Mouse (Mus musculus): ENCODE measurements at regions not wholly inside any gene's neighbourhood (a gene's known extent, or its start where the extent isn't known, plus 50 kb on each side); places are given as distances from the start of the nearest gene placed in this dataset.

DNA sequence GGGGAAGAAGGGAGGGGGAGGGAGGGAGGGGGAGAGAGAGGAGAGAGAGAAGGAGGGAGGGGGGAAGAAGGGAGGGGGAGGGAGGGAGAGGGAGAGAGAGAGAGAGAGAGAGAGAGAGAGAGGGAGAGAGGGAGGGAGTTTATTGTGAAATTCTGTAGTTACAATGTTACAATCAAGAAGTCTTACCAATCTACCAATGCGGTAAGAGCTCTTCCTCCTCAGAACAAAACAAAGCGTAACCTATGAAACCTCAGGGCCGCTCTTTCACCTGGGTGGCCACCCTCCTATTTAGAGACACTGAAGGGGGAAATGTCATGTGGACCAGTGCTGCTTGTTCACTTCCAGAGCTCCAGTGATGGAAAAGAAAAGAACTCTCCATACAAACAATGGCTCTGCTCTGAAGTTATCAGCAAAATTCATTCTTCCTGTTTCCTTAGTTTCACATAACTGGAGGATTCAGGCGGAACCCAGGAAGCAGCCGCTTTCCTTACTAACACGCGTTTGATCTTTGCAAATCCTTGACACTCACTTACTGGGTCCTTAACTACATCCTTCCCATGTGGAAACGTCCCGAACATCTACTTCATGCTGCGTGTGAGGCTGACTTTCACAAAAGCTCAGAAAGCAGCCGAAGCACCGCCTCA is 65.7 kb upstream of the Pja2 start:
- dilution Hi-C loops (cut with MboI; ENCODE audit: extremely low pct_ligation_motif_present, extremely low pct_unique_long_range_greater_than_20kb, low sequenced_read_pairs) = no loop called here
- H3K4me3 ChIP-seq (replicated peaks in 1 of 3; ENCODE audit: low read depth in 2 of 3, low read length in 2 of 3, poor library complexity in 1 of 3) = no peak overlapping the region
- no peak overlapping the region for H3K4me2 ChIP-seq (ENCODE audit: insufficient read depth, low read depth, poor library complexity, severe bottlenecking)

DNA sequence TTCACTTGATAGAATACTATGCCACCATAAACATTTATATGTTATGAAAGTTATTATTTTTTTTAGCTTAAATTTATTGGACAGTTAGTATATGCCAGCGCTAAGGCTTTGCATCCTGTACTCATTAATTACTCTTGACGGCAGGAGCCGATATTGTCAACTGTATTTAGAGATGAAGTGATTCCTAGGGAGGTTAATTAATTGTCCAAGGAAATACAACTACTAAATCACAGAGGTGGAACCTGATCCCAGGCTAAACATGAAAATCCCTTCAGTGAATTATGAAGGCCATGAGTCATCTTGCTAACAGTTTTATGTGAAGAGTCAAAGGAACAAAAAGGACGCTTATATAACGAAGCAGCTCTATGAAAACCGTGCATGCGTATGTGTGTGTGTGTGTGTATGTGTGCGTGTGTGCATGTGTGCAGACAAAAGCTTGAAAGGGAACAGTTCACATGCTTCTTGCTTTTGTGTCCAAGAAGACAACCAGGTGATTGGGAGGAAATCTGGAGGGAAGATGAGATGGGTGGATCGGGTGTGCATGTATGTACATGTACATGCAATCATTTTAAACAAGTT is 66.5 kb upstream of the Pja2 start:
- in situ Hi-C loops (cut with MboI; ENCODE audit: low pct_ligation_motif_present, low pct_unique_long_range_greater_than_20kb, low sequenced_read_pairs) = loop anchor here (25.0 kb wide), 2 partner anchors 361 to 436 kb away; no protein-coding TSS in a partner anchor
- H3K4me2 ChIP-seq (ENCODE audit: insufficient read depth, low read depth, poor library complexity, severe bottlenecking) = no peak overlapping the region

More for the DNA sequence above, 65.7 kb upstream of the Pja2 start:
- Histone ChIP-seq H3K9ac (ENCODE audit: insufficient read depth, low read depth) (no peak overlapping the region), H3K27me3 (replicated peaks) (no peaks in the 10 kb centered on the region), H3K4me1 (ENCODE audit: control insufficient read depth in 1 of 2, insufficient read depth in 2 of 2) (peaks cover 0 to 16% of the 10 kb centered on the region in 2 experiments; a peak in 2 of 4 replicates), H3K9me3 (replicated peaks; ENCODE audit: low read length) (no peaks in the 10 kb centered on the region), H3K79me2 (replicated peaks; ENCODE audit: control insufficient read depth, extremely low read depth, insufficient read depth, poor library complexity, severe bottlenecking) (no peaks in the 10 kb centered on the region), H3K36me3 (replicated peaks in 1 of 2; ENCODE audit: control insufficient read depth in 1 of 2, insufficient read depth in 1 of 2, low read length in 1 of 2) (no peaks in the 10 kb centered on the region), H3K27ac (ENCODE audit: insufficient read depth, low read depth) (no peak overlapping the region)
- DNase-seq (ENCODE audit: extremely low read depth) = no peak
- TF ChIP-seq BHLHE40 (IDR thresholded peaks at IDR 0.05; ENCODE audit: low read depth, low read length) (no peak), ZKSCAN1 (IDR thresholded peaks at IDR 0.05; ENCODE audit: borderline replicate concordance, low read depth, low read length) (no peak), MAFK (IDR thresholded peaks at IDR 0.05; ENCODE audit: insufficient replicate concordance, low read length) (no peak), MXI1 (IDR thresholded peaks at IDR 0.05; ENCODE audit: low read depth, low read length) (no peak), POLR2A (IDR thresholded peaks at IDR 0.05; ENCODE audit: low read depth, low read length) (no peak), MYC (IDR thresholded peaks at IDR 0.05; ENCODE audit: low read depth, low read length) (no peak), CHD1 (IDR thresholded peaks at IDR 0.05; ENCODE audit: low read depth, low read length) (no peak), RCOR1 (conservative IDR thresholded peaks at IDR 0.05; ENCODE audit: low read depth, low read length) (no peak), IRF4 (IDR thresholded peaks at IDR 0.05; ENCODE audit: low read depth, low read length) (no peak), ZNF384 (IDR thresholded peaks at IDR 0.05; ENCODE audit: low read depth, low read length) (no peak), USF1 (IDR thresholded peaks at IDR 0.05; ENCODE audit: low read depth, low read length) (no peak), GABPA (IDR thresholded peaks at IDR 0.05; ENCODE audit: insufficient replicate concordance, low read depth, low read length) (no peak), HCFC1 (IDR thresholded peaks at IDR 0.05; ENCODE audit: low read depth, low read length) (no peak), KAT2A (IDR thresholded peaks at IDR 0.05; ENCODE audit: insufficient replicate concordance, low read length) (no peak), TBP (conservative IDR thresholded peaks at IDR 0.05; ENCODE audit: low read depth, low read length) (no peak), E2F4 (IDR thresholded peaks at IDR 0.05; ENCODE audit: insufficient replicate concordance, low read depth, low read length) (no peak), JUND (conservative IDR thresholded peaks at IDR 0.05; ENCODE audit: low read depth, low read length) (no peak), EP300 (IDR thresholded peaks at IDR 0.05; ENCODE audit: low read length) (no peak), UBTF (IDR thresholded peaks at IDR 0.05; ENCODE audit: low read depth, low read length) (no peak), TCF12 (IDR thresholded peaks at IDR 0.05; ENCODE audit: low read depth, low read length) (no peak)
- in situ Hi-C loops (cut with MboI; ENCODE audit: low pct_ligation_motif_present, low pct_unique_long_range_greater_than_20kb, low sequenced_read_pairs) = loop anchor here (25.0 kb wide), 2 partner anchors 360 to 435 kb away; no protein-coding TSS in a partner anchor

More for the DNA sequence above, 66.5 kb upstream of the Pja2 start:
- dilution Hi-C loops (cut with MboI; ENCODE audit: extremely low pct_ligation_motif_present, extremely low pct_unique_long_range_greater_than_20kb, low sequenced_read_pairs) = no loop called here
- TF ChIP-seq JUND (conservative IDR thresholded peaks at IDR 0.05; ENCODE audit: low read depth, low read length) (no peak), ZNF384 (IDR thresholded peaks at IDR 0.05; ENCODE audit: low read depth, low read length) (peak; percentile 6; the same call in 1 of the 2 replicates)
- Histone ChIP-seq H3K79me2 (replicated peaks; ENCODE audit: control insufficient read depth, extremely low read depth, insufficient read depth, poor library complexity, severe bottlenecking) (no peaks in the 10 kb centered on the region), H3K4me1 (ENCODE audit: control insufficient read depth in 1 of 2, insufficient read depth in 2 of 2) (peaks cover 0 to 16% of the 10 kb centered on the region in 2 experiments; a peak in 2 of 4 replicates), H3K27me3 (replicated peaks) (no peaks in the 10 kb centered on the region), H3K9ac (ENCODE audit: insufficient read depth, low read depth) (no peak overlapping the region), H3K4me3 (replicated peaks in 1 of 3; ENCODE audit: low read depth in 2 of 3, low read length in 2 of 3, poor library complexity in 1 of 3) (no peak overlapping the region), H3K9me3 (replicated peaks; ENCODE audit: low read length) (no peaks in the 10 kb centered on the region), H3K27ac (ENCODE audit: insufficient read depth, low read depth) (no peak overlapping the region), H3K36me3 (replicated peaks in 1 of 2; ENCODE audit: control insufficient read depth in 1 of 2, insufficient read depth in 1 of 2, low read length in 1 of 2) (no peaks in the 10 kb centered on the region)
- no peak for DNase-seq (ENCODE audit: extremely low read depth)
